Mouse (Mus musculus) stomach, postnatal 0 days (tissue): ENCODE results near the gene Dpep1.

Source experiments
- CTCF ChIP-seq: IDR thresholded peaks from 2 replicates; pipeline ENCODE4 v1.5.1; 2016; ENCODE audit warnings: antibody characterized with exemption, low read depth, mild to moderate bottlenecking, moderate library complexity
- EP300 ChIP-seq: optimal IDR thresholded peaks from 2 replicates; pipeline ENCODE3; 2016; ENCODE audit warnings: antibody characterized with exemption

GRCm38 (mm10) chr8:123202288-123202687, 16.2 kb downstream of the Dpep1 start:
- TF ChIP-seq CTCF: peak; percentile 97
- TF ChIP-seq EP300: no peak
